Mouse (Mus musculus) kidney, embryonic 16.5 days (tissue): ENCODE measurements around the gene Hivep3. TPM values are rescaled to one million over a fixed set of nuclear protein-coding genes. Genes with fewer than 3 reads are reported as not detected.

Experiments used
- ATAC-seq: fragments of 200-750 bp; cut with Nextera tagmentation; 2 replicates; pipeline ENCODE4 v1.8.0; 2017; ENCODE audit warnings: moderate TSS enrichment; ENCODE audit not compliant: low FRiP score, low TSS enrichment
- H3K27ac ChIP-seq: fragments of 300-500 bp; sonication (generic); 2 replicates; pipeline ENCODE4 v1.5.1; 2014; ENCODE audit warnings: low read length
- H3K27me3 ChIP-seq: fragments of 300-500 bp; sonication (generic); 2 replicates; pipeline ENCODE4 v1.6.1; 2014; ENCODE audit warnings: low read length, control low read depth, mixed read lengths; ENCODE audit not compliant: insufficient read depth
- H3K36me3 ChIP-seq: fragments of 300-500 bp; sonication (generic); 2 replicates; pipeline ENCODE4 v1.6.1; 2014; ENCODE audit warnings: low read length, control low read depth, mixed read lengths; ENCODE audit not compliant: insufficient read depth
- H3K4me1 ChIP-seq: fragments of 300-500 bp; sonication (generic); 2 replicates; pipeline ENCODE4 v1.6.1; 2014; ENCODE audit warnings: low read length, control low read depth, mixed read lengths; ENCODE audit not compliant: insufficient read depth
- H3K4me2 ChIP-seq: fragments of 300-500 bp; sonication (generic); replicated peaks from 2 replicates; pipeline ENCODE4 v1.6.1; 2014; ENCODE audit warnings: low read depth, low read length
- H3K4me3 ChIP-seq: fragments of 300-500 bp; sonication (generic); 2 replicates; pipeline ENCODE4 v1.5.1; 2014; ENCODE audit warnings: mild to moderate bottlenecking, low read length
- H3K9ac ChIP-seq: fragments of 300-500 bp; sonication (generic); replicated peaks from 2 replicates; pipeline ENCODE4 v1.6.1; 2014; ENCODE audit warnings: low read length
- H3K9me3 ChIP-seq: fragments of 300-500 bp; sonication (generic); 2 replicates; pipeline ENCODE4 v1.6.1; 2016; ENCODE audit warnings: low read length, control low read depth
- WGBS: fragments of 180-500 bp; shearing (Covaris S2); extraction: QIAGEN DNeasy Blood & Tissue Kit; methylation state at CpG from one replicate; pipeline ENCODE4 v1.1.7; 2014; 5-methylcytosine and 5-hydroxymethylcytosine counted together
- polyA plus RNA-seq: library from polyadenylated mRNA; unstranded; fragments of >200 nt; fragmentation: Nextera tagmentation; extraction: Ambion mirVana; gene quantifications from 2 replicates; pipeline ENCODE4 v1.2.1, GENCODE M21; 2015

The Hivep3 gene
- polyA plus RNA-seq, 1 experiment from 2014 or later, result 7.0 TPM

DNA sequence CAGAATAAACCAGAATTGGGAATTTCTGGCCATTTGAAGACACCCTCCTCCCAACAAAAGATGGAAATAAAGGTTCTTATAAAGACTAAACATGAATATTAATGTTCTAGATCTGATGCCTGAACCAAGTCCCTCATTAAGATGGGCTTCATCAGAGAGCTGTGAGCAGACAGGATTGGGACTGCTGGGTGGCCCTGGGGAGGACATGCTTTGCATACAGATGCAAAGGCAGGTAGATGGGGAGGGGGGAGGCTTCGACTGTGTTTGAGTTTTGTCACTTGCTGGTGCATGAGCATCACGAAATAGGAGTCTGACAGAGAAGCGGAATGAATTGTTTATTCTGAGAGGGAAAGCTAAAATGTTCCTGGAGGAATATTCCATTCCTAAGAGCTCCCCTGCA, 12.1 kb upstream of the Hivep3 start:
- no peak overlapping the region for H3K9ac ChIP-seq
- no peaks in the 10 kb centered on the region for H3K27me3 ChIP-seq
- H3K27ac ChIP-seq, result no peak overlapping the region
- no peak for ATAC-seq
- H3K4me3 ChIP-seq, result no peak overlapping the region
- no peak overlapping the region for H3K4me2 ChIP-seq
- WGBS, result 76% methylated on average over 3 of the region's 3 CpGs
- H3K9me3 ChIP-seq, result no peaks in the 10 kb centered on the region
- H3K4me1 ChIP-seq, result no peaks in the 10 kb centered on the region
- no peaks in the 10 kb centered on the region for H3K36me3 ChIP-seq

DNA sequence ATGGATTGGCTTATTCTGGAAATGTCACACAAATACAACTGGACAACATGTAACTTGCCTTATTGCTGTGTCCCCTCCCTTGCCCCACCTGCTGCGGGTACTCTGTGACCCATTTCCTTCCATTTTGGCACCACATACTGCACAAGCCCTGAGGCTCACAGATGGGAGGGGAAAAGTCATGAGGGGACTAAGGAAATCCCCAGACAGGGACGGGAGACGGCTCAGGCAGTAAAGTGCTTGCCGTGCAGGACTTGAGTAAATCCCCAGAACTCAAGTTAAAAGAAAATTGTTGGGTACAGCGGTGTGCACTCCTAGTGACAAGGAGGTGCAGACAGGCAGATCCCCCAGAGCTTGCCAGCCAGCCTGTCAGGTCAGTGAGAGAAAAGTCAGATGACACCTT, 7.5 kb upstream of the Hivep3 start:
- Histone ChIP-seq H3K27me3 (no peaks in the 10 kb centered on the region), H3K4me1 (no peaks in the 10 kb centered on the region), H3K27ac (no peak overlapping the region), H3K4me2 (no peak overlapping the region), H3K36me3 (no peaks in the 10 kb centered on the region), H3K9ac (no peak overlapping the region), H3K9me3 (no peaks in the 10 kb centered on the region), H3K4me3 (no peak overlapping the region)
- no peak for ATAC-seq
- WGBS, result 42% methylated on average over 5 of the region's 5 CpGs

DNA sequence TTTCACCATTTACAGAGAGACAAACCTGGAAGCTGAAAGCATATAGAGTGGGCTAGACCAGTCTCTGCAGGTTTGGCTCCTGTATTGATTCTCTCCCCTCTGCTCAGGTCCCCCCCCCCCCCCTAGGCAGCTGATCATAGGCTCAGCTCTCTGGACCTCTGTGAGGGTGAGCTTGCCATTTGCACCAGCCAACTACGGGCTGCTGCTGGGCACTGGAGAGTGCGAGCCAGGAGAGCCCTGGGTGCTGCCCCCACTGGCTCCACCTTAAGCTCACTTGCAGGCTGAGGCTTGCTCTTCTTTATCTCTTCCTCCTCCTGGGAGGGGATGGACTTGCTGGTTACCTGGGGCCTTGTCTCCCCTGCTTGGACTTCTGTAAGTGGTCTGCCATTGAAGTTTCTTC, 5.7 kb upstream of the Hivep3 start:
- Histone ChIP-seq H3K36me3 (no peaks in the 10 kb centered on the region), H3K9ac (no peak overlapping the region), H3K4me2 (no peak overlapping the region), H3K4me3 (no peak overlapping the region), H3K27me3 (no peaks in the 10 kb centered on the region), H3K9me3 (no peaks in the 10 kb centered on the region), H3K27ac (no peak overlapping the region), H3K4me1 (peaks cover 1% of the 10 kb centered on the region; the same call in 1 of the 2 replicates)
- ATAC-seq, result no peak
- 71% methylated on average over 2 of the region's 2 CpGs for whole genome bisulfite sequencing

DNA sequence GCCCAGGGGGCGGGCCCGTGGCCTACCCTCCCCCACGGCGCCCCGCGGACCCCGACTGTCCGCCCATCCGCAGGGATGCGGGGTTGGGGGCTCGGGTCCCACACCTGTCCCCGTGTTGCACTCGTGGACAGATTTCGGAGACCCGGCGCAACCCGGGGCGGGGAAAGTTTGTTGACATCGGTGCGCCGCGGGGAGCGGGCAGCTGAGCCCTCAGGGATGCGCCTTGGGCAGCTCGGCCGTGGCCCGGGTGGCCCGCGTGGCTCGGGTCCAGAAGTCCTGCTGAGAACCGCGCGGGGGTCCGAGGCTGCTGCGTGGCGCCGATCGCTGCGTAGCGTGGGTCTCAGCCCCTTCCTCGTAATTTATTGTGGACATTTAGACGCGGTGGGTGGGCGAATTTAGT, 358 bp downstream of the Hivep3 start:
- peaks cover 9% of the 10 kb centered on the region; the same call in 1 of the 2 replicates for H3K27me3 ChIP-seq
- ATAC-seq, result peak; percentile 66; the same call in 1 of the 2 replicates
- peak overlapping the region; percentile 90 for H3K4me3 ChIP-seq
- H3K9me3 ChIP-seq, result no peaks in the 10 kb centered on the region
- H3K36me3 ChIP-seq, result no peaks in the 10 kb centered on the region
- peak overlapping the region; percentile 99 for H3K4me2 ChIP-seq
- no peak overlapping the region for H3K27ac ChIP-seq
- peaks cover 16% of the 10 kb centered on the region; the same call in 1 of the 2 replicates for H3K4me1 ChIP-seq
- H3K9ac ChIP-seq, result peak overlapping the region; percentile 82
- under 1% methylated on average over 44 of the region's 44 CpGs for WGBS

DNA sequence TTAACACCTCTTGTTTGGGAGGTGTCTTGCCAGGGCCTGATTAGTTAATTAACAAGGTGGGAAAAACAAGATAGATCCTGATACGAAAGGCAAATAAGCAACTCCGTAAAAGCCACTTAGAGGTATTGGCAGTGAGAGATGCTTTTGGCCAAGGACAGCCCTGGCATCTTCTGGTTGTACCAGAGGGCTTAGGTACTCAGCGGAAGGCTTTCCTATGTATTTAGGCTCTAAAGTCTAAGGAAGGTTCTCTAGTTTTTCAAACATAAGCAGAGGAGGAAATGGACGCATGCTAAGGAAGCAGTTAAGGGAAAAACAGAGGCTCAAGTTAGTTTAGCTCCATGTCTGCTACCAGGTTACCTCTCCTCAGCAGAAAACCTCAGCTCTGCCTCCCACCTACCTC, 768 bp downstream of the Hivep3 start:
- H3K9ac ChIP-seq, result peak overlapping the region; percentile 82
- no peaks in the 10 kb centered on the region for H3K9me3 ChIP-seq
- H3K36me3 ChIP-seq, result no peaks in the 10 kb centered on the region
- ATAC-seq, result no peak
- H3K27me3 ChIP-seq, result peaks cover 9% of the 10 kb centered on the region; the same call in 1 of the 2 replicates
- peak overlapping the region; percentile 90 for H3K4me3 ChIP-seq
- no peak overlapping the region for H3K27ac ChIP-seq
- peak overlapping the region; percentile 99 for H3K4me2 ChIP-seq
- H3K4me1 ChIP-seq, result peaks cover 17% of the 10 kb centered on the region; the same call in 1 of the 2 replicates
- 20% methylated on average over 4 of the region's 4 CpGs for WGBS

DNA sequence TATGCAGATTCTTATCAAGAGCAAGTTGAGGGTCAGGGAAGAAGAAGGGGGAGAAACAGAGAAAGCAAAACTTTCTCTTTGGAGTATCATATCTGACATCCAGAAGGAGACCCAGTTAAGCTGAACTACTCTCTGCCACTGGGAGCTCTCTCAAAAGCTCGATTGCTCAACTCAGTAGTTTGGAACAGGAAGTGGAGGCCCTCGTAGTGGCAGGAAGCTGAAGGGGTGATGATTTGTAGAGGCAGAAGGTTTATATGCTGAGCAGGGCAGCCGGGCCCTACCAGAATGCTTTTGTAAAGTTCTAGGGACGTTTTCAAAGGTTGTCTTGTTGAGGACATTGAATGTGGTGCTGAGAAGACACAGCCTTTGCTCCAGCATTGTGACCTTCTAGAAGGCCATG, 5.1 kb downstream of the Hivep3 start:
- Histone ChIP-seq H3K36me3 (no peaks in the 10 kb centered on the region), H3K9me3 (no peaks in the 10 kb centered on the region), H3K4me1 (peaks cover 16% of the 10 kb centered on the region; the same call in 1 of the 2 replicates), H3K27ac (no peak overlapping the region), H3K9ac (no peak overlapping the region), H3K4me2 (no peak overlapping the region), H3K27me3 (peaks cover 9% of the 10 kb centered on the region; the same call in 1 of the 2 replicates), H3K4me3 (no peak overlapping the region)
- 9% methylated on average over 4 of the region's 4 CpGs for WGBS
- no peak for ATAC-seq

DNA sequence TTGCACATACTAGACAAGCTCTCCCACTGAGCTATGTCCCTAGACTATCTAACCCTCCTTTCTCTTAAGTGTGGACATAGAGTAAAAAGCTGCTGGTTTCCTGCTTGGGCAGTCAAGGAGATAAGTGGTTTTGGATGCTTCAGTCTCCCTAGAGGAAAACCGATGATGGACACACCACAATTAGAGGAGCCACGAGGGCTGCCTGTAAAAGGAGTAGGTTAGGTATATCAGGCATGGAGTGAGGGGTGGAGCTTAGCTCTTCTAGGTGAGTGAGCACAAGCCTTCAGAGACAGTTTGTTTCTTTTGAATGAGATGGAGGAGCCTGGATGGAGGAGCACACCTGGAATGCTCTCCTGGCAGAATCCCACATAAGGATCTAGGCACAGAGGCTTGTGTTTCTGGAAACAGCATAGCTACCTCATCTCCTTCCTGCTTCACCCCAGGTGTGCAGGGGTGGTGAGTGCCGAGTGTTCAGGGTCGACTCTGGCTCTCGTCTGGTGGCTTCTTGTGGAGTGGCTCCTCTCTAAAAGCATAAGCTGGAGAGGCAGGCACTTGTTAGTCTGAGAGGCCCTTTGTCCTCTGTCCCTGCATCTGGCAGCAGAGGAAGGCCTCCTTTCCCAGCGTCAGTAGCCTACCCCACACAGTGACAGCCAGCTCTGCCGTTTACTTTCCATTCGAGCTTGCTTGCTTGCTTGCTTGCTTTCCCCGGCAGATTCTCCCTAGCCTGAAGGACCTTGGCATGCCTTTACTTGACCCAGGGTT, 5.9 kb downstream of the Hivep3 start:
- Histone ChIP-seq H3K9ac (no peak overlapping the region), H3K4me1 (peaks cover 11% of the 10 kb centered on the region; the same call in 1 of the 2 replicates), H3K27ac (no peak overlapping the region), H3K4me2 (no peak overlapping the region), H3K4me3 (no peak overlapping the region), H3K9me3 (no peaks in the 10 kb centered on the region), H3K27me3 (peaks cover 9% of the 10 kb centered on the region; the same call in 1 of the 2 replicates), H3K36me3 (no peaks in the 10 kb centered on the region)
- ATAC-seq, result peak; percentile 67
- 49% methylated on average over 9 of the region's 9 CpGs for WGBS

DNA sequence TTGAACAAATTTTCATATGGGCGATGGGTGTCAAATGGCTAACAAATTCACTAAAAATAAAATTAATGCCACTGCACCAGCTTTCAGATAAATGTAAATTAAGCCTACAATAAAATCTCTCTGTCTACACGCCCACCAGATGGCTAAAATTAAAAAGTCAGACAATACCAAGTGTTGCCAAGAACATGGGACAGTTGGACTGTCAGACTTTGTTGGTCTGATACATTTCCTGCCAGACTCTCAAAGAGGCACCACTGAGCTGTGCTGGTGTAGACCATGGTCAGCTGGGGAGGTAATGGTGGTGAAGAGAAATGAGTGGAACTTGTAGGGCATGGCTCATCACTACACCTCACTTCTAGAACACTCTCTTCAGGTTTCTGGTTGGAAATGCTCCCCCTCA, 14.8 kb downstream of the Hivep3 start:
- no peaks in the 10 kb centered on the region for H3K4me1 ChIP-seq
- no peak overlapping the region for H3K4me2 ChIP-seq
- no peak for ATAC-seq
- H3K9ac ChIP-seq, result no peak overlapping the region
- no peak overlapping the region for H3K4me3 ChIP-seq
- H3K9me3 ChIP-seq, result no peaks in the 10 kb centered on the region
- 85% methylated on average over 2 of the region's 2 CpGs for WGBS
- H3K27me3 ChIP-seq, result no peaks in the 10 kb centered on the region
- H3K36me3 ChIP-seq, result no peaks in the 10 kb centered on the region
- no peak overlapping the region for H3K27ac ChIP-seq

DNA sequence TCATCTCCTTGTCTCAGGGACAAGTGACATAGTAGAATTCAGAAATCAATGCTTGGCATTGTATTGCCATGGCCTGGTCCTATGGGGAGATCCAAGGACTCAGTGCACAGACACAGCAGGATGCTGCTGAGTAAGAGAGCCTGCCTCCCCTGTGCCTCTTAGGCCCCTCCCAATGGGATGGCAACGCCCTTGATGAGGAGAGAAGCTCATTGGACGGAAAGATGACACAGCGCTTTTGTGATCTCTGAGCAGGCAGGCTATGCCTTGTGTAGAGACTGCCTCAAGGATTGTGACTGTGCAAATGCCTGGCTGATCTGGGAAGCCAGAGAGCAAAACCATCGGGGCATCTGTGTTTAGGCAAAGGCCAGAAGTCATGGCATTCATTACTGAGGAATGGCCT, 16.6 kb downstream of the Hivep3 start:
- H3K9me3 ChIP-seq, result peaks cover under 1% of the 10 kb centered on the region; the same call in 1 of the 2 replicates
- no peak overlapping the region for H3K27ac ChIP-seq
- H3K4me2 ChIP-seq, result no peak overlapping the region
- H3K4me3 ChIP-seq, result no peak overlapping the region
- no peaks in the 10 kb centered on the region for H3K27me3 ChIP-seq
- no peaks in the 10 kb centered on the region for H3K4me1 ChIP-seq
- ATAC-seq, result no peak
- H3K36me3 ChIP-seq, result no peaks in the 10 kb centered on the region
- no peak overlapping the region for H3K9ac ChIP-seq
- WGBS, result 35% methylated on average over 4 of the region's 4 CpGs

DNA sequence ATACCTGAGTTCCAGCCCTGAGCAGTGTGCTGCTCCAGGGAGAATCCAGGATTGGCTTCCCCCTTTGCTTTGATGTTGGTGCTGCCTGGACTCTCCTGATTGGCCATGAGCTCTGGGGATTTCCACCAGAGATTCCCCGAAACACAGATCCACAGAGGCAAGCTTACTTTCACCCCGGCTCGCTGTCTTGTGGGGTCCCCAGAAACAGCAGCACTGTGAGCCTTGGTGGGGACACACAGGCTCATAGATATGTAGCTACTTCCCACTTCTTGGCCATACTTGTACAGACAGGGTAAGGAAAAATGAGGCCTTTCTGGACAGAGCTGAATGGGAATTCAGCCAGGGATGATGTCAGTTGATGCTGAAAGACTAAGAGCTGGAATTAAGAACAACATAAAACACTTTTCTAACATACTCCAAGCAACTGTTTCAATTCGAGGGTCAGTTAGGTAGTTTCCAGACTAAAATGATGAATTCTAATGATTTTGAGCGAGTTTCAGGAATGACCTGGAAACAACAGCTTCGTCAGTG, 17.2 kb downstream of the Hivep3 start:
- H3K27ac ChIP-seq, result no peak overlapping the region
- no peak overlapping the region for H3K4me2 ChIP-seq
- no peaks in the 10 kb centered on the region for H3K4me1 ChIP-seq
- H3K9ac ChIP-seq, result no peak overlapping the region
- H3K36me3 ChIP-seq, result no peaks in the 10 kb centered on the region
- no peak for ATAC-seq
- peaks cover 2% of the 10 kb centered on the region; the same call in 1 of the 2 replicates for H3K9me3 ChIP-seq
- H3K4me3 ChIP-seq, result no peak overlapping the region
- 87% methylated on average over 6 of the region's 6 CpGs for WGBS
- H3K27me3 ChIP-seq, result no peaks in the 10 kb centered on the region
